Mouse (Mus musculus) thymus, adult 2 months (tissue): ENCODE measurements around the gene Tspan4. TPM values are rescaled to one million over a fixed set of nuclear protein-coding genes. Genes with fewer than 3 reads are reported as not detected.
A peak's percentile ranks its signal among the peaks of the same experiment; 100 is the strongest.

Experiments used
- DNase-seq: peaks from one replicate; pipeline ENCODE4 v3.0.0; 2021
- H3K27ac ChIP-seq: fragments of 200-500 bp; 2 replicates; pipeline ENCODE4 v1.5.1; 2012; ENCODE audit warnings: low read length, control low read depth; ENCODE audit not compliant: control insufficient read depth, insufficient read depth
- H3K27me3 ChIP-seq: fragments of 200-500 bp; 2 replicates; pipeline ENCODE4 v1.6.1; 2012; ENCODE audit warnings: mild to moderate bottlenecking, low read length, moderate library complexity, mixed read lengths; ENCODE audit not compliant: control insufficient read depth, insufficient read depth
- H3K36me3 ChIP-seq: fragments of 200-500 bp; 2 replicates; pipeline ENCODE4 v1.6.1; 2012; ENCODE audit warnings: mild to moderate bottlenecking, low read length, moderate library complexity; ENCODE audit not compliant: control insufficient read depth, insufficient read depth
- H3K4me1 ChIP-seq: fragments of 200-500 bp; replicated peaks from 2 replicates; pipeline ENCODE4 v1.6.1; 2012; ENCODE audit warnings: low read length; ENCODE audit not compliant: control insufficient read depth, insufficient read depth
- H3K4me3 ChIP-seq: fragments of 200-500 bp; 2 replicates; pipeline ENCODE4 v1.5.1; 2012; ENCODE audit warnings: mild to moderate bottlenecking, low read length, control low read depth, moderate library complexity; ENCODE audit not compliant: control insufficient read depth, insufficient read depth
- CTCF ChIP-seq: fragments of 200-500 bp; IDR thresholded peaks from 2 replicates; pipeline ENCODE4 v1.5.1; 2012; ENCODE audit warnings: mild to moderate bottlenecking, control low read depth, low read length, moderate library complexity, borderline replicate concordance; ENCODE audit not compliant: control insufficient read depth, poor library complexity, insufficient read depth; ENCODE audit errors: extremely low read depth
- POLR2A ChIP-seq: fragments of 200-500 bp; IDR thresholded peaks from 2 replicates; pipeline ENCODE4 v1.6.1; 2012; ENCODE audit warnings: mild to moderate bottlenecking, low read length, control low read depth, moderate library complexity; ENCODE audit not compliant: control insufficient read depth, poor library complexity, insufficient read depth; ENCODE audit errors: extremely low read depth
- WGBS: fragments of 180-500 bp; shearing (Covaris S2); methylation state at CpG from one replicate; pipeline ENCODE4 v1.1.7; 2018; 5-methylcytosine and 5-hydroxymethylcytosine counted together
- polyA plus RNA-seq: library from polyadenylated mRNA; depleted of rRNA; stranded (reverse); fragments of >200 nt; gene quantifications from 2 replicates; pipeline ENCODE4 v1.2.3, GENCODE M21; 2012

The Tspan4 gene
- polyA plus RNA-seq, 1 experiment: 45.1 TPM

DNA sequence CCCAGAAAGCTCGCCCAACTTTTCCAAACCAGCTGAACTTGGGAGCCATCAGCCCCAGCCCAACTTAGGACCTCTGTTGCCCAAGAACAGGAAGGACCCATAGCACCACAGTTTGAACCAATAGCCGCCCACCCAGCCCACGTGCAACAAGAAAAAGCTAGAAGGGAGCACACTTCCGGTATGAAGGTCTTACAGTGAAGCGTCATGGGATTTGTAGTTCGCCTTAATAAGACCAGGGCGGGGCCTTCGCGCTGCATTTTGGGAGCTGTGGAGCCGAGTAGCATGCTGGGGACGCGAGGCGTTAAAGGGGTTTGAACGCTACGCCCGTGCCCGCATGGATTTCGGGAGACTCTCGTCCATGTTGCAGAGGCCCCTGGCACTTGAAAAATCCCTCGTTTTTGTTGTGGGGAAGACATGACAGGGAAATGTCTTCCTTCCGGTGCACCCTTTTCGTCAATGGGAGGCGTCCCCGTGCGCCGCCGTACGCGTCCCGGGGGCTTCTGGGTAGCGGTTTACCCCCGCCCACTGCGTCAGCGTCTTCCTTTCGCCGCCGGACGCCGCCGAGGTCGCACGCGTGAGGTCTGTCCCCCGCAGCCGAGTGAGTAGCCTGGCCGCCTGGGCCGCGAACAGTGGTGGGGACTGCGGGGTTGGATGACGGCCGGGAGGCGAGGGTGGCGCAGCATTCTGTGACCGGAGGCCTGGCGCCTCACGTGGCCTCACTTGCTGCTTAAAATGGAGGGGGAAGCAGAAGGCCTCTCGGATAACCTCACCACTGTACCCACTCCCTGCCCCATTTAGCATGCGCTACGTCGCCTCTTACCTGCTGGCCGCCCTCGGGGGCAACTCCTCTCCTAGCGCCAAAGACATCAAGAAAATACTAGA is 27.7 kb upstream of the Tspan4 start, which contains the start of gene Rplp2:
Gene Rplp2 (plus strand): TSS at position 261 of the 882 bp plus-strand sequence.
- DNase-seq: peak; percentile 94
- Histone ChIP-seq H3K4me3 (peak within 1 kb of the TSS; percentile 92), H3K27me3 (no peaks in the 10 kb centered on the region), H3K27ac (peak within 1 kb of the TSS; percentile 79), H3K4me1 (peaks cover 21% of the 10 kb centered on the region), H3K36me3 (peaks cover 3% of the 10 kb centered on the region; the same call in 1 of the 2 replicates)
- TF ChIP-seq POLR2A (peak; percentile 85), CTCF (no peak; the same call in 1 of the 2 replicates)
- WGBS: under 1% methylated on average over 63 of the region's 63 CpGs

- DNase-seq: no peak
- Histone ChIP-seq H3K36me3 (peaks cover 3% of the 10 kb centered on the region; the same call in 1 of the 2 replicates), H3K27me3 (no peaks in the 10 kb centered on the region), H3K27ac (no peak overlapping the region), H3K4me1 (peaks cover 25% of the 10 kb centered on the region), H3K4me3 (no peak overlapping the region)
- TF ChIP-seq POLR2A (no peak), CTCF (no peak)
These were observed 23.1 kb upstream of the Tspan4 start for GRCm38 (mm10) chr7:141451928-141452327.

DNA sequence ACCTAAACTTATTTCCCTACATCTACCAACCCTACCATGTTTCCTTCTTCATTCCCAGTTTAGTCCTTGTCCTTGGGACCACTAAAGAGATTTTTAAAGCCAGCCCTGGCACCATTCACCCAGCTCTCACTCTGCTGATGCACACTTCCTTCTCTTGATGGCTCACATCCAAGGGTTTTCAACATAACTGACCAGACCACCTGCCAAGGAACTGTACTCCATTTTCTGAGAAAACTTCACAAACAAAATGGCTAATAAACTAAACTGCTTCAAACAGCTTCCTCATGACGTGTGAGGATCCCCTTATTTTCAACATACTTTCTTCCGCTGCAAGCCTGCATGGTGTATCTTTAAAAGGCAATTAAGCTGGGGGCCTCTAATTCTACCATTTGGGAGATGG is 21.4 kb upstream of the Tspan4 start:
- no peak overlapping the region for H3K27ac ChIP-seq
- TF ChIP-seq POLR2A (no peak), CTCF (no peak)
- no peak for DNase-seq
- no peak overlapping the region for H3K4me3 ChIP-seq
- H3K27me3 ChIP-seq: no peaks in the 10 kb centered on the region
- H3K4me1 ChIP-seq: peaks cover 22% of the 10 kb centered on the region
- H3K36me3 ChIP-seq: peaks cover 1% of the 10 kb centered on the region; the same call in 1 of the 2 replicates
- WGBS: 76% methylated on average over 2 of the region's 2 CpGs

DNA sequence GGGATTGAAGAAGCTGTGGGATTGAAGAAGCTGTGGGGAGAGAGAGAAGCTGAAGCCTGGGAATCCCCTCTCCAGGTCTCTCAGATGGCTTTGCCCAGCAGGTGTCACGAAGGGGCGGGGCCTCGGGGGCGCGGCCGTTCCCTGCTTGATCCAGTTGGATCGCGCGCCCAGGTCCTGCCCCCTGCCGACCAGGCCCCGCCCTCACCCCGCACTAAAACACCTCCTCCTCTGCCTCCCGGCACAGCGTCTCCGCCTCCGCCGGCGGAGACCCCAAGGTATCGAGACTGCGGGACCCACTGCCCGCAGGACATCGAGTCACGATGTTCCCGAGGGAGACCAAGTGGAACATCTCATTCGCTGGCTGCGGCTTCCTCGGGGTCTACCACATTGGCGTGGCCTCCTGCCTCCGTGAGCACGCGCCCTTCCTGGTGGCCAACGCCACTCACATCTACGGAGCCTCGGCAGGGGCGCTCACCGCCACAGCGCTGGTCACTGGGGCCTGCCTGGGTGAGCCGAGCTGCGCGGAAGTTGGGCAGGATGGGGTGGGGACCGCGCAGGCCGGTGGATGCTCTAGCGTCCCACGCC is 20.0 kb upstream of the Tspan4 start, which contains the start of gene Pnpla2:
Gene Pnpla2 (plus strand): TSS at position 232 of the 585 bp plus-strand sequence.
- peak within 1 kb of the TSS; percentile 11; the same call in 1 of the 2 replicates for H3K27ac ChIP-seq
- under 1% methylated on average over 44 of the region's 45 CpGs for WGBS
- TF ChIP-seq POLR2A (peak; percentile 94), CTCF (0 out of 2 replicates have a peak, but pooled peaks have one; percentile 42)
- no peaks in the 10 kb centered on the region for H3K36me3 ChIP-seq
- H3K4me1 ChIP-seq: peaks cover 20% of the 10 kb centered on the region
- no peaks in the 10 kb centered on the region for H3K27me3 ChIP-seq
- H3K4me3 ChIP-seq: peak within 1 kb of the TSS; percentile 67
- DNase-seq: peak; percentile 96

GRCm38 (mm10) chr7:141455610-141456314 is 19.3 kb upstream of the Tspan4 start:
- Histone ChIP-seq H3K36me3 (no peaks in the 10 kb centered on the region), H3K4me3 (peak overlapping the region; percentile 67), H3K27me3 (no peaks in the 10 kb centered on the region; the same call in 1 of the 2 replicates), H3K4me1 (peaks cover 20% of the 10 kb centered on the region), H3K27ac (peak overlapping the region; percentile 11; the same call in 1 of the 2 replicates)
- TF ChIP-seq POLR2A (no peak), CTCF (no peak)
- peak; percentile 54 for DNase-seq
- 2% methylated on average over 23 of the region's 23 CpGs for WGBS

- no peak overlapping the region for H3K27ac ChIP-seq
- no peak overlapping the region for H3K4me3 ChIP-seq
- peaks cover 23% of the 10 kb centered on the region for H3K4me1 ChIP-seq
- no peak for DNase-seq
- H3K27me3 ChIP-seq: no peaks in the 10 kb centered on the region; the same call in 1 of the 2 replicates
- TF ChIP-seq CTCF (no peak), POLR2A (no peak)
- H3K36me3 ChIP-seq: no peaks in the 10 kb centered on the region
- WGBS: 91% methylated on average over 6 of the region's 6 CpGs
These were observed 18.3 kb upstream of the Tspan4 start for GRCm38 (mm10) chr7:141456739-141457138.
